Mouse (Mus musculus): ENCODE measurements around the gene Pctp. TPM values are rescaled to one million over a fixed set of nuclear protein-coding genes. Genes with fewer than 3 reads are reported as not detected.
A peak's percentile ranks its signal among the peaks of the same experiment; 100 is the strongest.

Pctp gene
- polyA plus RNA-seq, 1 experiment, result 1.8 TPM

DNA sequence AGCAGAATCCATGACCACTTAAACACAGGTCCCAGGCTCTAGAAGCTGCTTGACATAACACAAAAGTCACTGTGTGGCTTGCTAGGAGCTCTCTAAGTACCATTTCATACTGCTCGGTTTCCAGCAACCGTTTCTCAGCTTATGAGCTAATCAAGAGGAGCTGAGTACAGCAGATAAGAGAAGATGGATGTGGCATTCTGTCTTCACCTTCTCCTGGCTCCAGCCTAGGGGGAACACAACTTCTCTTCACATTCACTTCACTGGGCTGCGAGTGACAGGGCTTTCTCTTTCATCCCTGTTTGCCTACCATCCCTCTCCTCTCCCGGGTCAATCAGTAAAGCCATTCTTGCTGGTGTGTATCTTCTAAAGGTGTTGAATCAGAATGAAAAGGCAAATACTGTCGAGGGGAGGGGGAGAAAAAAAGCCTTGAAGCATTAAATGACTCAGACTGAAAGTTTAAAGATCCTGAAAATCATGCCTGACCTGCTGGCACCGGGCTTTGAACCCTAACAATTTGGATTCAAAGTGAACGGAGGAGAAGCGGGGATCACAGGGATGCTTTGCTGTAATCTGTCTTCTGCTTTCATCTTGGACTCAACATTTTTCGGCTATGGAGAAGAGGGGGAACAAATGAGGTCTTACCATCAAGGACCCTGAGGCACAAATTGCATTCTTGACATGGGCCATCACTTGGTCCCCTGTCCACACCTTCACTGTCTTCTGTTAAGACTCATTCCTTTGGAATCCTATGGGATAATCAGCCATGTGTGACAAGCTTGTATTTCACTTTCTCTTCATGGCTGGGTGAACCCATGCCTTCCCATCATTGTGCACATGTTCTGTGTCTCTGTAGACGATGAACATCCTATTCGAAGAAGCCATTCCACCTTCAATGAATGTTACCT is 23.5 kb downstream of the Pctp start:
- no peak for DNase-seq (ENCODE audit: extremely low spot score in 1 of 2, low spot score in 1 of 2)

DNA sequence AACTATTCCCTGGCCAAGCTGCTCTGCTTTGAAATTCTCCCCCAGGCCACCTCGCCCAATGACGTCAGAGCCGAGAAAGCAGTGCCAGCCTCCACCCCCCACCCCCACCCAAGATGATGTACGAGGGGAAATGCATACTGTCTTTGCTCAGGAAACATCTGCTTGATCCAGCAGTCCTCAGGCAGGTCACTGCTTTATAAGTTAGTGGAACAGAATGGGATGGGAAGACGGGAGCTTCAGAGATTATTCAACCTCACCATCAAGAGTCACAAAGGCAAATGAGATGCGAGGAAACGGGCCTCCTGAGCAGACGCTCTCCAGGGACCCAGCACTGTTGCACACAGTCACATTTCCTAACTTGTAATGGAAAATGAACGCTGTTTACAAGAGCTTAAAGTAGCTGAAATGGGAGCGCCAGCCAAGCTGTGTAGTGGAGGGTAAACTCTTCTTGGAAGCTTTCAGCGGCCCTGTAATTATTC is 24.3 kb downstream of the Pctp start:
- DNase-seq (ENCODE audit: extremely low spot score in 1 of 2, low spot score in 1 of 2), result no peak

DNA sequence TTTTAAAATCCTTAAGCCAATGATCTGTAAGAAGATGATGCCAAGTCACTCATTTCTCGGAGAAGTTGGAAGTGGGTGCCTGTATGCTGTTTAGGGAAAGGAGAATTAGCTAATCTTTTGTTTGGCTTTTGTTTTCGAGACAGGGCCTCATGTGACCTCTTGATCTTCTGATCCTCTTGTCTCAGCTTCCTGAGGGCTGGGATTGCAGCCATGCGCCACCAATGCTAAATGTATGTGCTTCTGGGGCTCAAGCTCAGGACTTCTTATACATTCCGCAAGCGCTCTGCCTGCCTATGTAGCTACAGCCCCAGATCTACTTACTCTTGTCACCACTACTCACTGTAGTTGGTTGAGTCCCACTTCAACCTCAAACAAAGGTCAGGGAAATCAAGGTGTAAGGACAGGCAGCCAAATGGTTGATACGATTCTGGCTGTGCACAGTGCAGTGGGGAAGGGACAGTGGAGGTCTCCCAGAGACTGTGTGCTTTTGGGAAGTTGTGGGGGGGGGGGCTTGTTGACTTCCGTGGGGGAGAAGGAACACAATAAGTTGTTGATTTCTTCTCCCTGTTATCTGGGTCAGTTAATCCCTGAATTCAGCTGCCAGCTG is 24.8 kb downstream of the Pctp start:
- DNase-seq (ENCODE audit: extremely low spot score in 1 of 2, low spot score in 1 of 2), result no peak

DNA sequence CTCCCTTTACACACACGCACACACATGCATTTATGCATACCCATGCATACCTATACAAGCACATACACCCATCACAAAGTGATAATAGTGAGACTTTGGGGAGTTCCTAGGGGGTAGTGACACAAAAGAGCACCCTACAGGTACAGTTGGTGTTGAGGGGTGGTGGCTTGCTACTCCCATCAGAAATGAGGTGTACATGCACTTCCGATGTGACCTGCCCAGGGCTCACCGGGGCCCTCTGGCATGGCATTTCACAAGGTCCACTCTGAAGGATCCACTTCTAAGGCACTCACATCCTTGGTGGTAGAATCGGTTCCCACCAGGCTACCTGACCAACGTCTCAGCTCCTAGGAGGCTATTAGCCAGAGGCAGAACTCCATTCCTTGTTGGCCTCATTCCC is 26.3 kb downstream of the Pctp start:
- no peak for DNase-seq (ENCODE audit: extremely low spot score in 1 of 2, low spot score in 1 of 2)

DNA sequence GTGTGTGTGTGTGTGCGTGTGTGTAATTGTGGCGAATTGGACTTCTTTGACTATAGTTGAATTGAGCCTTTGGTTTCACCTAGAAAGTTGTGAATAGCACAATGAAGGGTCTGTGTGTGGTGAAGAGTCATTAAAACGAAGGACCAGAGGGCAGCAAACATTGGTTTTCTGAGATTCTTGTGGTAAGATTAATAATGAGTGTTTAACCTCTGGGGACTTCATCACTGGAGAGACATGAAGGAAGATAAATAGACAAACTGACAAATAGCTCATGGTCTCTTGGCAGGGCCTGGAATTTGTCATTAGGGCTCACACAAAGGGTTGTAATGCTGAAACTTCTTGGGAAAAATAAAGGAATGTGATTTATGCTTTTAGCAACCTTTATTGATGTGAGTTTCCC is 31.4 kb downstream of the Pctp start:
- DNase-seq (ENCODE audit: extremely low spot score in 1 of 2, low spot score in 1 of 2), result no peak

DNA sequence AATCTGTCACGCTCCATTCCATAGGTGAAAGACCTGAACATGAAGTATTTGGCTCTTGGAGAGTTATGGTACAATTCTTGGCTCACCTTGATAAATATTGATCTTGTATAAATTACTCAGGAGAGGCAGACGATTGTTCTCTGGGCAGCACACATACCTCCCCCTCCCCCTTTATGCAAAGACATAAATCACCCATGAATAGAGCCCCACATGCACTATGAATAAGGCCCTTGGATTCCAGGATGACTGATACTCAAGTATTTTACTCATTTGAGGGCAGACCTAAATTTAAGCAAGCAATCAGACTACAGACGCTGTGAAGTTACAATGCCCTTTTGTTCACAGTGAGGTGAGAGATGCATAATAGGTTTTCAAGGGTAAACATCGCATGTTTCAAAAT is 32.0 kb downstream of the Pctp start:
- no peak for DNase-seq (ENCODE audit: extremely low spot score in 1 of 2, low spot score in 1 of 2)

DNA sequence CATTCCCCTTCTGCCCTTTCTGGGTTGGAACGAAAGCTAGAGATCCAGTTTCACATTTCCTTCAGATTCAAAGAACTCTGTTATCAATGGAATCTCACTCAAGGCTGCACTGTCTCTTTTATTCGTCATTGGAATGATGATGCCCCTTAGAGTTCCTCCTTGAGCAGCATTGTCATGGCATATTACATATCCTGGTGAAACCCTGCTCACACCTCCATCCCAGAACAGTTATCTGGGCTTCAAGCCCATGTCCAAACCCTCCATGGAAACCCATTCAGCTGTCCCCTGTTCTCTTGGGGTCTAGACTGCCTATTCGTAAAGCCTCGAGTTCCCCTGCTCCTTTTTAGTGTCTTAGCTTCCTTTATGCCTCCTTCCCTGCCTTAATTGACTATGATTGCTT is 33.6 kb downstream of the Pctp start:
- no peak for DNase-seq (ENCODE audit: extremely low spot score in 1 of 2, low spot score in 1 of 2)

DNA sequence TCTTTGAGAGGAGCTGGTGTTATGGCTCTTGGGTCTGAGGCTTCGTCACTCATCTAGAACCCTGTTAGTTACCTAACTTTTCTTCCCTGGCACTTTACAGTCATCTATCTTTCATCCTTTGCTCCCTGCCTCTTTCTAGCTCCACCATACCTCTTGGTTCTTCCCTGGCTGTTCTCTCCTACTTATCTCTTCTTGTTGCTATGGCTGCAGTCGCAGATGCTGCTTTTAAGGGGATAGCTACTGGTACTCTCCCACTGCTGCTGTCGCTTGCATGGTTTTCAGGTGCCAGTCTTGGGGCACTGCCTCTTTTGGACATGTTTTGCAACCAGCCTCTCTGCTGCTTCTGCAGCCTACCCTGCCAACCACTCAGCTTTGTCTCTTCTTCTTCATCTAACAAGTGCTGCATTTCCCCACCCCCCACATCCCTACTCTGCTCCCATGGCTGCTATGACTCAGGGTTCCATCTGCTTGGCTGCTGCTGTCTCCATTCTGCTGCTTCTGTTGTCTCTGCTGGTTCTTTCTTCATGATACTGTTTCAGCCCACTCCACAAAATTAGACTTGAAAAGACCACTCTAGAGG is 51.9 kb downstream of the Pctp start:
- DNase-seq (ENCODE audit: extremely low spot score in 1 of 2, low spot score in 1 of 2), result peak; percentile 22 to 74

DNA sequence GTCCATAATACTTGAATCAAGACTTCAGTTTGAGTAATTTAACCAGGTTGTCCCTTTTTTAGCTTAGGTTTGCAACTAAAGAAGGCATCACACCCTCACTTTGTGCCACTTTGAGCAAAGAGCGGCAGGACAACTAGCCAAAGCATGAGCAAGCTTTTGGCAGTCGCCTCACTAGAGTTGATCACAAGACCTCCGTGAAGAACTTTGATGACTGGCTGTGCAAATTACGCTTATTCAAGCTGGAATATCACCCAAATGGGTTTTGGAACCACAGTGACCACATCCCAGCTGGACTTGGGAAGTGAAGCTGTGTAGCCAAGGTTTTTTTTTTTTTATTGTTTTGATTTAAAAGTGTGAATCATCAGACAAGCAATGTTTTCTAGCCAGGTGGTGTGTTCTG is 54.9 kb downstream of the Pctp start:
- DNase-seq (ENCODE audit: extremely low spot score in 1 of 2, low spot score in 1 of 2), result no peak

DNA sequence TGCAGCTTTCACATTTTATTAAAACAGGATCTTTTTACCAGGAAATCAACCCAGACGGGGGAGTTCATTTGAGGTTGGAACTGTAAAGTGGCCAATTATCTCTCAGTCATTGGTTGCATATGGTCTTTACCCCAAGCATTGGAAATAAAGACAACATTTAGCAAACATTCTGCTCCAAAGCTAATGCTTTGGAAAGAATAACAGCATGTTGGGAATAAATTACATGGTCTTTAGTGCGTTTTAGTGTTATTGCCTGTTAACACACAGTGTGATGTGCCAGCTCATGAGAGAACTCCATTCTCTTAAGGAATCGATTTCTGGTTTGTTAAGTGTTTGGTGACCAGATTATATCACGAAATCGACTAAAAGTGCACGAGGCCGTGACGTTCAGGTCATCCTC is 57.5 kb downstream of the Pctp start:
- no peak for DNase-seq (ENCODE audit: extremely low spot score in 1 of 2, low spot score in 1 of 2)

DNA sequence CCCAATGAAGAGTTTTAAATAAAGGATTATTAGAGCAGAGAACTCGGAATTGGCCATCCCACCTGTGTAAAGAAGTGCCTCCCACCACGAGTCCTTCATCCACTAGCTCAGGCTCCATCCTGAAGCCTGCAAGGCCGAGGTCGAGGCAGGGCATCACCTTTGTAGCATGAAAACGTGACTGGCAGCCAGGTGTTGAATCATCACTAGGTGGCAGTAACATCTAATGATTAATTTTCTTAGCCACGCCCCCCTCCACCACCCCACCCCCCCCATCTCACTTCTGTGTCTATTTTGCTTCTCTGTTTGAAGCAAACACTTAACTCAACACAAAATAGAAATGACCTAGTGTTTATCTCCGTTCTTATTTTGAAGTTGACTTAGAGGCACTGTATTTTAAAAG is 65.5 kb downstream of the Pctp start:
- DNase-seq (ENCODE audit: extremely low spot score in 1 of 2, low spot score in 1 of 2), result no peak

Other genes starting within 250 kb of the Pctp start
- gene Ankfn1, start 225.2 kb downstream of the Pctp start, polyA plus RNA-seq (2012; rRNA removed), result 5.4 and 5.5 TPM in 2 replicates
- 18.3 and 20.2 TPM in 2 replicates for gene Tmem100, start 27.5 kb upstream of the Pctp start, polyA plus RNA-seq (2012; rRNA removed)
- 9.4 and 10.3 TPM in 2 replicates for gene Gm45716, start 184.8 kb upstream of the Pctp start, polyA plus RNA-seq (2012; rRNA removed)
- 141 and 148 TPM in 2 replicates for gene Mmd, start 246.6 kb upstream of the Pctp start, polyA plus RNA-seq (2012; rRNA removed)

All from frontal cortex, adult 2 months (tissue).